Mouse (Mus musculus) C2C12 (cell line): ENCODE data around the gene Lsm14b.
A peak's percentile ranks its signal among the peaks of the same experiment; 100 is the strongest.

Source experiments
- CEBPB ChIP-seq: IDR thresholded peaks from one replicate; pipeline ENCODE4 v1.6.1; 2011; ENCODE audit warnings: low read depth, mild to moderate bottlenecking, control low read depth, moderate library complexity
- CTCF ChIP-seq: IDR thresholded peaks from one replicate; pipeline ENCODE4 v1.5.1; 2011; ENCODE audit not compliant: control insufficient read depth, insufficient read depth, insufficient read length
- FOSL1 ChIP-seq: IDR thresholded peaks from one replicate; pipeline ENCODE4 v1.8.0; 2011; ENCODE audit warnings: mild to moderate bottlenecking, low read length; ENCODE audit not compliant: poor library complexity, insufficient read depth, severe bottlenecking
- MAX ChIP-seq: IDR thresholded peaks from one replicate; pipeline ENCODE4 v1.6.1; 2011; ENCODE audit warnings: mild to moderate bottlenecking, control low read depth
- MYOG ChIP-seq: IDR thresholded peaks from one replicate; pipeline ENCODE4 v1.6.1; 2011; ENCODE audit not compliant: control insufficient read depth, insufficient read length; ENCODE audit errors: extremely low read depth
- USF1 ChIP-seq: IDR thresholded peaks from one replicate; pipeline ENCODE4 v1.6.1; 2011; ENCODE audit warnings: low read depth, mild to moderate bottlenecking, control low read depth, moderate library complexity

- TF ChIP-seq CTCF (peak; percentile 8), USF1 (no peak), MAX (no peak), CEBPB (no peak), MYOG (no peak), FOSL1 (no peak)
Measured at GRCm38 (mm10) chr2:180051986-180052733, 27.4 kb downstream of the Lsm14b start.
